Mouse (Mus musculus): Measurements from ENCODE around the gene Dgki. TPM values are rescaled to one million over a fixed set of nuclear protein-coding genes. Genes with fewer than 3 reads are reported as not detected.
A peak's percentile ranks its signal among the peaks of the same experiment; 100 is the strongest.

Dgki gene
- polyA plus RNA-seq, 1 experiment from 2014 or later, result 0.56 TPM

DNA sequence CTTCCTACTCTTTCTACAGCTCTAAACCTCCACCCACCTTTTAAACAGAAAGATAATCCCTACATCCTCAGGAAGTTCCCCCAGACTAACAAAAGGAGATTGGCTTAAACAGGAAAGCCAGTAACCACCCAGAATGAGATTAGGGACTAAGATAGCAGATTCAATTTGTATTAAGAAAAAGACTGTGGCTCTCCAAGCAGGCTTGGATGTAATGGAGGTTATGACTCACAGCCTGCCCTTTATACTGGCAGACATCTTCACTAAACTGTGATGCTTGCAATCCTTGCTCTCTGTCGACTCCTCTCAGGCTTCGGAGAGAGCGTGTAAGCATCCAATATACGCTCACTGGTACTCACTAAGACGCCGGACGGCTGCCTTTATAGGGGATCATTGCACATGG is 236.7 kb downstream of the Dgki start:
- no peak overlapping the region; the same call in 1 of the 2 replicates for H3K27ac ChIP-seq (replicated peaks)
- WGBS, result 94% methylated on average over 7 of the region's 7 CpGs
- no peak for DNase-seq (ENCODE audit: low spot score)

DNA sequence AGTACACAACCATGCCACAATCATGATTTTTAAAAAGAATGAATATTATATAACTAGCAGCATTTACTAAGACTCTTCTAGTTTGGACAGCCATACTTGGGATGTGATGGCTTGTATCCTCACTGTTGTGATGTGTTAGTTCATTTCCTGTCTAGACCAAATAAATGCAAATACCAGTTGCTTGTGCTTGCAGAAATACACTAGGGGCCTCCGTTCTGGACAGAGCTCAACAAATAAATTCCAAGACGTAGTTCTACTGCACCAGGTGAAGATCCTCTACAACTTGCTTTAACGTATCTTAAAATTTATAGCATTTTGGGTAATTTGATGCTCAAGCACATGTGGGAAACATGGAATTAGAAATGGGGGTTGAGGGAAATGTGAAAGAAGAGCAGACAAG is 239.9 kb downstream of the Dgki start:
- H3K4me1 ChIP-seq, result peaks cover 6% of the 10 kb centered on the region; the same call in 1 of the 2 replicates
- no peak for DNase-seq (ENCODE audit: low spot score)
- no peaks in the 10 kb centered on the region for H3K9me3 ChIP-seq
- H3K27me3 ChIP-seq (replicated peaks; ENCODE audit: low read depth, poor library complexity, severe bottlenecking), result no peaks in the 10 kb centered on the region
- 91% methylated on average over 3 of the region's 3 CpGs for WGBS
- H3K4me3 ChIP-seq, result no peak overlapping the region
- no peaks in the 10 kb centered on the region for H3K36me3 ChIP-seq (replicated peaks)
- no peak overlapping the region for H3K27ac ChIP-seq (replicated peaks)

More for the DNA sequence above, 236.7 kb downstream of the Dgki start:
- Histone ChIP-seq H3K4me3 (no peak overlapping the region), H3K27me3 (replicated peaks; ENCODE audit: low read depth, poor library complexity, severe bottlenecking) (no peaks in the 10 kb centered on the region), H3K36me3 (replicated peaks) (no peaks in the 10 kb centered on the region), H3K9me3 (no peaks in the 10 kb centered on the region), H3K4me1 (peaks cover 6% of the 10 kb centered on the region; the same call in 1 of the 2 replicates)

DNA sequence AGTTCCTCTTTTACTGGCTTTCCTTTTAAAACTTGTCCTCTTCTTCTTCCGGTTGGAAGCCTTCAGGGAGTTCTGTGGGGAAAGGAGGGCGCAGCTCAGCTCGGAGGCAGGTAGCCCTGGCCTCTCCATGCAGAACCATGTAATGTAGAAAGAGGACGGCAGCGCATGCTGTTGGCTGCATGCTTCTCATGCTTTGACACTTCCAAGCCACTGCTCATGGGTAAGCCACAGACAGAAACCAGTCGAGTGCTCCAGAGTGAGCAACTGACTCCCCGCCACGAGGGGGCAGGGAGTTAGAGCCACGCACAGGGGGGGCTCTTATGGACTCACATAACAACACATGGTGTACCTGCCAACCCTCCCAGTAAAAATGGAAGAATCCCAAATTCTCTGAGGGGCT is 242.0 kb downstream of the Dgki start:
- 90% methylated on average over 9 of the region's 9 CpGs for WGBS
- Histone ChIP-seq H3K36me3 (replicated peaks) (no peaks in the 10 kb centered on the region), H3K27ac (replicated peaks) (no peak overlapping the region), H3K4me1 (no peaks in the 10 kb centered on the region), H3K9me3 (no peaks in the 10 kb centered on the region), H3K4me3 (no peak overlapping the region), H3K27me3 (replicated peaks; ENCODE audit: low read depth, poor library complexity, severe bottlenecking) (no peaks in the 10 kb centered on the region)
- DNase-seq (ENCODE audit: low spot score), result no peak

DNA sequence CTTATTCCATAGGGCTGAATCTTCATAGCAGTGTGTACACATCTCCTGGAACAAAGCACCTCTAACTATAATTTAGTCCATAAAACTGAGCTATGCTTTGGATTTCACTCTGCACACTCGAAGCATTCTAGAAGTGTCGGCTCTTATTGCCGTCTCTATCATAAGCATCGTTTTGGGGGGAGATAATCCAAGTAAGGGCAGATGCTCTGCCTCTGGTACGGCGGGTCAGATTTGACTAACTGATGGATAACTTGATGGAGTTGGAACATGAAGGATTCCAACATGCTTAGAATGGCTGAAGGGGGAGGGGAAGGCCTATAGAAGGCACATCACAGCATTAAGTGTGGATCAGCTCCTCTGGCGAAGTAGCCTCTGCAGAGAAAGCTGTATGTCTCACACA is 242.4 kb downstream of the Dgki start:
- DNase-seq (ENCODE audit: low spot score), result no peak
- no peak overlapping the region for H3K27ac ChIP-seq (replicated peaks)
- no peak overlapping the region for H3K4me3 ChIP-seq
- no peaks in the 10 kb centered on the region for H3K27me3 ChIP-seq (replicated peaks; ENCODE audit: low read depth, poor library complexity, severe bottlenecking)
- H3K9me3 ChIP-seq, result no peaks in the 10 kb centered on the region
- H3K4me1 ChIP-seq, result no peaks in the 10 kb centered on the region
- 97% methylated on average over 7 of the region's 7 CpGs for WGBS
- H3K36me3 ChIP-seq (replicated peaks), result no peaks in the 10 kb centered on the region

DNA sequence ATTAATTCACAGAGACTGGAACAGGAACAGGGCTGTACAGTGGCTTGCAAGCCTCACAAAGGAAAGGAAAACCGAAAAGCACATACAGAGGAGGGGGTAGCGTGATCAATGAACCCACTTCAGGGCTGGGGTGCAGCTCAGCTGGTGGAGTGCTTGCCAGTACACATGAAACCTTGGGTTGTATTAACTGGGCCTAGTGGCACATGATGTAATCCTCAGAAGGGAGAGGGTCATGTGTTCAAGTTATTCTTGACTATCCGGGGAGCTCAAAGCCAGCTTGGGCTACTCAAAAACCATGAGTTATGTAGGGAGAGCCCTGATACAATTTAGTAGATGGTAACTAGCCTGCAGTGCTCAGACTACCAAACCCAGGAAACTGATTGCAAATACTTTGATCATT is 244.3 kb downstream of the Dgki start:
- no peaks in the 10 kb centered on the region for H3K27me3 ChIP-seq (replicated peaks; ENCODE audit: low read depth, poor library complexity, severe bottlenecking)
- H3K4me3 ChIP-seq, result no peak overlapping the region
- H3K9me3 ChIP-seq, result no peaks in the 10 kb centered on the region
- no peak for DNase-seq (ENCODE audit: low spot score)
- WGBS, result 86% methylated on average over 3 of the region's 3 CpGs
- H3K27ac ChIP-seq (replicated peaks), result no peak overlapping the region
- H3K36me3 ChIP-seq (replicated peaks), result no peaks in the 10 kb centered on the region
- no peaks in the 10 kb centered on the region for H3K4me1 ChIP-seq

DNA sequence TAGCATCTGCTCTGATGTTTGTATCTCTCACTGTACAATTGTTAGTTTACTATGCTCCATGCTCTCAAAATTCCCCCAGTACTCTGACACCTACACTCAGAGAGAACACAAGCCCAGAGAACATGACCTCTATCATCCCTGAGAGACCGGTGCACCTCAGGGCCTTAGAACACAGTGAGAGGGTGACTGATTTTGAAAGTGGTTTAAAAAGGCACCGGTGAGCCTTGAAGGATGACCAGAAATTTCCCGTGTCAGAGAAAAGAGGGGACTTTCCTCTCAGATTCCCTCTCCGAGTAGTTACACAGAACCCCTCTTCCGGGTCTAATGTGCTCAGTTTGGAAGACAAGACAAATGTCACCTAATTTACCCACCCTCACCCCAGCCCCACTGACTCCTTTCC is 244.9 kb downstream of the Dgki start:
- DNase-seq (ENCODE audit: low spot score), result no peak
- H3K27me3 ChIP-seq (replicated peaks; ENCODE audit: low read depth, poor library complexity, severe bottlenecking), result no peaks in the 10 kb centered on the region
- no peaks in the 10 kb centered on the region for H3K36me3 ChIP-seq (replicated peaks)
- no peak overlapping the region for H3K27ac ChIP-seq (replicated peaks)
- no peaks in the 10 kb centered on the region for H3K9me3 ChIP-seq
- H3K4me1 ChIP-seq, result no peaks in the 10 kb centered on the region
- 84% methylated on average over 5 of the region's 5 CpGs for WGBS
- H3K4me3 ChIP-seq, result no peak overlapping the region

DNA sequence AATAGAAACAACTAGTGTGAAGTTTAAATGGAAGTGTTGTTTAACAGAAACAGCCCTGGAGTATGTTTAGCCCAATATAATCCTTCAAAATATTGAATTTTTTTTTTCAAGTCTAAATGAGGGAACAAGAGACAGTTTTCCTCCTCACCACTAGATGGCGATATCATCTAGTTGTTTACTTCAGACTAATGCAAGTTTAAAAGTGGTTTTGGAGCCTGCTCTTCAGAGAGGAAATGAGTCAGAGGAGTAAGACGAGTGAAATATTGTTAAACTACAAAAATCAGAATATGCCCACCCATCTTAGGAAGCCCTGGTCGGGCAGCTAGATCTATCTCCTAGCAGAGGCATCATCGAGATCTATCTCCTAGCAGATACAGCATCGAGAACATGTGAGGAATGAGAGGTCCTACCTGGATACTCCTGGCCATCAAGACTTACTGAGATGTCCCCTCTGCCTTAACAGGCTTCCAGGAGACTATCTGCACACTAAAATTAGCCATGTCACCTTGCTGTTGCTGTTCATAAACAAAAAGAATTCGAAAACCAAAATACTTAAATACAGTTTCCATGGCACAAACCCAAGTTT is 245.5 kb downstream of the Dgki start:
- Histone ChIP-seq H3K4me1 (no peaks in the 10 kb centered on the region), H3K36me3 (replicated peaks) (no peaks in the 10 kb centered on the region), H3K4me3 (no peak overlapping the region), H3K9me3 (no peaks in the 10 kb centered on the region), H3K27ac (replicated peaks) (no peak overlapping the region), H3K27me3 (replicated peaks; ENCODE audit: low read depth, poor library complexity, severe bottlenecking) (no peaks in the 10 kb centered on the region)
- no peak for DNase-seq (ENCODE audit: low spot score)
- WGBS, result 51% methylated on average over 6 of the region's 6 CpGs

DNA sequence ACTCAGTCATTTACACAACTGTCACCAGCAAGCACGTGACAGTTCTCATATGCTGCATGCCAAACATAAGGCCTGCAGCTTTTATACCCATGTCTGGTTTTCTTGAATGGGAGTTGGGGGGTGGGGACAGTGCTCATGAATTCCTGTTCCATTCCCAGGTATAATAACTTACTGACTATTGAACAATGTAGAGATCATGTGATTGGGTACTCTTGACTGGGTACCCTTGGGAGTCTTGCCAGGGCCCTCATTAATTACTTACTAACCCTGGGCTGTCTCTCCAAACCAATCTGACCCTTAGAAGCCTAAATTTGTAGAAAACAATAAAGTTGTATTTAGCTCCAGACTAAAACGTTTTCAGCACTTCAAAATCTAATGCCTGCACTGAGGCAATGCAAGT is 246.6 kb downstream of the Dgki start:
- H3K27me3 ChIP-seq (replicated peaks; ENCODE audit: low read depth, poor library complexity, severe bottlenecking), result no peaks in the 10 kb centered on the region
- H3K4me3 ChIP-seq, result no peak overlapping the region
- H3K27ac ChIP-seq (replicated peaks), result no peak overlapping the region
- DNase-seq (ENCODE audit: low spot score), result no peak
- H3K9me3 ChIP-seq, result no peaks in the 10 kb centered on the region
- WGBS, result 68% methylated on average over 2 of the region's 2 CpGs
- no peaks in the 10 kb centered on the region for H3K4me1 ChIP-seq
- H3K36me3 ChIP-seq (replicated peaks), result no peaks in the 10 kb centered on the region

DNA sequence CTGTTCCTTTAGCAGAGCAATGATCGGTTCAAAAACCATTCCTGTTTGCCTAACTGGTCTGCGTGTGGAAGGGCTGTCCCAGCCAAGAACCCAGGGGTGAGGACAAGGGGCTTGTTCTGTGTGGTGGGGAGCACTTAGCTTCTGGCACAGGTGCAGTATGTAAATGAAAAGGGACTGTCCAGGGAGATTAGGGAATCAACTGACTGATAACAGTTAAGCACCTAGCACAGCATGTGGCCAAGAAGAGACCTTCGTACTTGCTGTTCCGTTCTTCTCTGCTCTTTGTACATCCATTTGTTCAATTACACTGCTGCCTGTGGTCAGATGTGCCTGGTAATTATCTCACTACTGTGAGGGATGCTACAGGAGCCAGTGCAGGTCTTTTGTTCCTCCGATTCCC is 248.3 kb downstream of the Dgki start:
- no peaks in the 10 kb centered on the region for H3K9me3 ChIP-seq
- no peaks in the 10 kb centered on the region for H3K27me3 ChIP-seq (replicated peaks; ENCODE audit: low read depth, poor library complexity, severe bottlenecking)
- H3K27ac ChIP-seq (replicated peaks), result no peak overlapping the region
- no peaks in the 10 kb centered on the region for H3K4me1 ChIP-seq
- no peak overlapping the region for H3K4me3 ChIP-seq
- WGBS, result 52% methylated on average over 5 of the region's 5 CpGs
- no peak for DNase-seq (ENCODE audit: low spot score)
- no peaks in the 10 kb centered on the region for H3K36me3 ChIP-seq (replicated peaks)

DNA sequence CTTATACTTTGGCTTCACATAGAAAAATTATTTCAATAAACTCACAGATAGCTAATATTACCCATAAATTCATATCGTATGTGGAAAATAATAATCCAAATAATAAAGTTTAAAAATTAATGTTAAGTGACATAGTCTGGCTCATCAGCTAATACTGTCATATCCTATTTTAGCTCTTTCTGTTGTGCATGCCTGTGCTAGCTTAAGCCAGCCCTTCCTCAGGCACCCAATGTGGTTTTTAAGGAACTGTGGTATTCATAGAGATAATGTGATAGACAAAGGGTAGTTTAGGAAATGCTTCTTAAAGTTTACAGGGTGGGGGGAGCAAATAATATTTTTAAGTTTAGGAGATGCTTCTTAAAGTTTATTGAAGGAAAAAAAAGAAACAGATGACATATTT is 248.8 kb downstream of the Dgki start:
- no peaks in the 10 kb centered on the region for H3K36me3 ChIP-seq (replicated peaks)
- no peaks in the 10 kb centered on the region for H3K4me1 ChIP-seq
- H3K4me3 ChIP-seq, result no peak overlapping the region
- 94% methylated on average over 1 of the region's 1 CpGs for WGBS
- DNase-seq (ENCODE audit: low spot score), result no peak
- no peaks in the 10 kb centered on the region for H3K27me3 ChIP-seq (replicated peaks; ENCODE audit: low read depth, poor library complexity, severe bottlenecking)
- no peaks in the 10 kb centered on the region for H3K9me3 ChIP-seq
- no peak overlapping the region for H3K27ac ChIP-seq (replicated peaks)

DNA sequence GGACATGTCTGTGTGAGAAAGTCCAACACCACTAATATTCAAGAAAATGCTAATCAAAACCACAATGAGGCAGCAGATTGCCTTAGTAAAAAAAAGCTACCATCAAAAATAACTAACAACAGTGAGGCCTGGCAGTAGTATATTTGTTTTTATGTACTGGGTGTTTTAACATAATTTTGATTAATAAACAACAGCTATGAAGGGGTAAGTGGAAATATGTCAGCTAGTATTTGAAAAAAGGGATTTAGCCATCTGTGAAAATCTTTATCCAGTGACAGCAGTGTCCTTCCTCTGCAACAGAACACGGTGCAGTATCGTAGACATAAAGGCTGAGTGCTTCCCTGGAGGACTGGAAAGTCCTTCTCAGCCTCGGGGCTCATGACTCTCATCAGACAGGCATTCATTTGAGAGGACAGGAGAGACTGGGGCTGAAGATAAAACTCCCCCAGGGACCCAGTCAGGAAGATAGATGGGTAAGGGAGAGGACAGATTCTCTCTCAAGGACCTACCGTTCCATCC is 252.3 kb downstream of the Dgki start:
- Histone ChIP-seq H3K27ac (replicated peaks) (no peak overlapping the region), H3K36me3 (replicated peaks) (no peaks in the 10 kb centered on the region), H3K27me3 (replicated peaks; ENCODE audit: low read depth, poor library complexity, severe bottlenecking) (no peaks in the 10 kb centered on the region), H3K9me3 (no peaks in the 10 kb centered on the region), H3K4me3 (no peak overlapping the region), H3K4me1 (no peaks in the 10 kb centered on the region)
- DNase-seq (ENCODE audit: low spot score), result no peak
- 65% methylated on average over 4 of the region's 4 CpGs for WGBS

DNA sequence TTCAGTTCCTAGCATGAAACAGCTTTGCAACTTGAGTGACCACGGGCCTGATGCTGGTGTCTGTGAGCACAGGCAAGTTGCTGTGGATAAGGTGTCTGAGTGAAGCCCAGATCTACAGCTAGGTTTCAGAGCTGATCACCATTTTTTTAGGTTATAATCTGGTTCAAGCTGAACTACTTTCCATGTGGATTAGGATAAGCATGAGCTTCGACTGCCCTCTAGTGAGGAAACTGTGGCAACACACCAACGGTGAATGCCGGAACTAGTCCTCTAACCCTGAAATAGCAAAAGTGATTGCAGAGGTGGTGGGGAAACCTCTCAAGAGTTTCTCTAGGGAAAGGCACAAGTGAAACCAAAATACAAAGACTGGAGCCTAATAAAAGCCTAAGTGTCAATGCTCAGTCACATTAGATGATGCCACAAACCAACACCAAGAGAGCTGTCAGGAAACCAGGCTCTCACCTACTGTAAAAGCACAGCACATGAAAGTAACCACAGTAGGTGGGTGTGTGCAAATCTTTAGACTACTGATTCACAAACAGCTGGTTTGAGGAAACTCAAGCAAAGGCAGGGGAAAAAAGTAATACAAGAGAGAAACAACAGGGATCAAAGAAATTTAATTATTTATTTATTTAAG is 253.7 kb downstream of the Dgki start:
- WGBS, result 37% methylated on average over 4 of the region's 4 CpGs
- H3K4me1 ChIP-seq, result no peaks in the 10 kb centered on the region
- no peaks in the 10 kb centered on the region for H3K27me3 ChIP-seq (replicated peaks; ENCODE audit: low read depth, poor library complexity, severe bottlenecking)
- no peaks in the 10 kb centered on the region for H3K9me3 ChIP-seq
- no peak overlapping the region for H3K27ac ChIP-seq (replicated peaks)
- no peak overlapping the region for H3K4me3 ChIP-seq
- DNase-seq (ENCODE audit: low spot score), result peak; percentile 70
- H3K36me3 ChIP-seq (replicated peaks), result no peaks in the 10 kb centered on the region

DNA sequence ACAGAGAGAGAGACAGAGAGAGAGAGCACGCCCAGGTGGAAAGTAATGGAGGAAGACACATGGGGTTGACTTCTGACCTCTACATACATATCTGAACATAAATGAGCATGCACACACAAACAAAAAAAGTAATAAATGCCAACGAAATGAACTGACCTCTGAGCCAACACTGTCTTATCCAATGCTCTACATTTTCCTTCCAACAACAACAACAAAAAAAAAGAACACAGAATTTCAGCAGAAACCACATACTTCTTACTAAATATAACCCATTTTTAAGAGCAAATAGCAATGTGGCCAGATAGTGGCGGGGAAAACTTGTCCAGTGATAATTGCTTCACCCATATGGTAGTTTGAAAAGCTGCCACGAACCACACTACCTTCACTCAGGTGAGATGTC is 255.2 kb downstream of the Dgki start:
- Histone ChIP-seq H3K36me3 (replicated peaks) (no peaks in the 10 kb centered on the region), H3K4me1 (no peaks in the 10 kb centered on the region), H3K27ac (replicated peaks) (no peak overlapping the region), H3K9me3 (no peaks in the 10 kb centered on the region), H3K4me3 (no peak overlapping the region), H3K27me3 (replicated peaks; ENCODE audit: low read depth, poor library complexity, severe bottlenecking) (no peaks in the 10 kb centered on the region)
- WGBS, result 84% methylated on average over 4 of the region's 4 CpGs
- no peak for DNase-seq (ENCODE audit: low spot score)
